Mouse (Mus musculus) right cerebral cortex, postnatal 25 days (tissue): Measurements from ENCODE around the gene Olfr313.
"Not testable (repeated sequence)": the region's sequence is repeated elsewhere in the genome, so short reads cannot be mapped to it uniquely, and the experiment has no call there.

ENCODE experiments used
- DNase-seq: peaks from one replicate; pipeline ENCODE4 v3.0.0; 2022

Gene Olfr313

GRCm38 (mm10) chr11:58814700-58815099, at the start of gene Olfr313:
Olfr313 (plus strand) TSS chr11:58815000.
- DNase-seq: not testable (repeated sequence)

- no peak for DNase-seq
These were observed 41.9 kb upstream of the Olfr313 start, which contains the start of gene Olfr315 for GRCm38 (mm10) chr11:58772888-58773287. Olfr315 (plus strand) TSS chr11:58773188.

GRCm38 (mm10) chr11:58782480-58783089, 32.2 kb upstream of the Olfr313 start, which contains the start of gene Olfr314:
Olfr314 (plus strand) TSS chr11:58782952.
- DNase-seq: no peak

GRCm38 (mm10) chr11:58784182-58784581, 30.6 kb upstream of the Olfr313 start:
- no peak for DNase-seq

GRCm38 (mm10) chr11:58787651-58788050, 27.1 kb upstream of the Olfr313 start:
- no peak for DNase-seq

GRCm38 (mm10) chr11:58788346-58788745, 26.5 kb upstream of the Olfr313 start:
- DNase-seq: no peak

GRCm38 (mm10) chr11:58789532-58789931, 25.3 kb upstream of the Olfr313 start:
- no peak for DNase-seq

GRCm38 (mm10) chr11:58790053-58790452, 24.7 kb upstream of the Olfr313 start:
- DNase-seq: no peak

- DNase-seq: no peak
These were observed 24.2 kb upstream of the Olfr313 start for GRCm38 (mm10) chr11:58790646-58791045.

- no peak for DNase-seq
These were observed 18.9 kb upstream of the Olfr313 start for GRCm38 (mm10) chr11:58795856-58796255.

- DNase-seq: peak; percentile 62
These were observed 17.9 kb upstream of the Olfr313 start for GRCm38 (mm10) chr11:58796850-58797249.

- DNase-seq: peak; percentile 16
These were observed 15.1 kb upstream of the Olfr313 start for GRCm38 (mm10) chr11:58799747-58800146.

- no peak for DNase-seq
These were observed 13.1 kb upstream of the Olfr313 start, which contains the start of gene Fam183b for GRCm38 (mm10) chr11:58801558-58802228. Fam183b (minus strand) TSS chr11:58801960.

- no peak for DNase-seq
These were observed 10.9 kb upstream of the Olfr313 start for GRCm38 (mm10) chr11:58803871-58804270.

GRCm38 (mm10) chr11:58804393-58804792, 10.4 kb upstream of the Olfr313 start:
- no peak for DNase-seq

- DNase-seq: no peak
These were observed 2.8 kb upstream of the Olfr313 start for GRCm38 (mm10) chr11:58812001-58812400.

- no peak for DNase-seq
These were observed 876 bp downstream of the Olfr313 start for GRCm38 (mm10) chr11:58815676-58816075.

GRCm38 (mm10) chr11:58828937-58829336, 14.1 kb downstream of the Olfr313 start, which contains the start of gene Olfr312:
Olfr312 (plus strand) TSS chr11:58829237.
- DNase-seq: not testable (repeated sequence)

GRCm38 (mm10) chr11:58829764-58830163, 15.0 kb downstream of the Olfr313 start:
- DNase-seq: no peak

GRCm38 (mm10) chr11:58832541-58832940, 17.7 kb downstream of the Olfr313 start:
- not testable (repeated sequence) for DNase-seq

GRCm38 (mm10) chr11:58838951-58839350, 24.2 kb downstream of the Olfr313 start, which contains the start of gene Olfr311:
Olfr311 (plus strand) TSS chr11:58839251.
- not testable (repeated sequence) for DNase-seq

GRCm38 (mm10) chr11:58846919-58847461, 32.2 kb downstream of the Olfr313 start, which contains the start of gene Gm12258:
Gm12258 (plus strand) TSS chr11:58847158.
- DNase-seq: peak; percentile 84

GRCm38 (mm10) chr11:58847636-58848035, 32.8 kb downstream of the Olfr313 start:
- no peak for DNase-seq

GRCm38 (mm10) chr11:58849731-58850130, 34.9 kb downstream of the Olfr313 start:
- no peak for DNase-seq
